1 mouse cellular context compared by ENCODE assay signal in the genomic region with DNA sequence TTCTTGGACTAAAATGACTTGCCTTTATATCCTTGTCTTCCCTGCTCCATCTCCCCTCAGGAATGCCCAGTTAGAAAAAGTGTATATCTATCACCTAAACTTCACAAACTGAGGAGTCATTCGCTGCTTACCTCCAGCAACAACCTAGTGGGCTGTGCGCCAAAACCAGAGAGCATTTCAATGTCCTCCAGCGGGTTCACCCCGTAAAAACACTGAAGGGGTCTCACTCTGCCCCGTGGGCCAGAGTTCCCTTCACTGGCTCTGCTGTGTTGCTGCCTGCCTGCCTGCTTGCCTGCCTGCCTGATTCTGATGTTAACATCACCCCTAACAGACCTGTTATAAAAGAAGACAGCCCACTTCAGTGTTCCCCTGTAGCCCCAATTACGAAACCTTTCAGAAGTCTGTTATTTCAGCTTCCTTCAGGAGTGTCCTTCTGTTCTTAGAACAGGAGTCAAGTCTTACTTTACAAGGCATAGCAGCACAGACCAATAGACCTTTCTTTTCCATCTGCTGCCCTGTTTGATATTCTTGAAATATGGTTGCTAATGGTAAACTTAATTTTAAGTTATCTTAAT.
TF ChIP-seq lines count a peak whose summit lies in the region.

No protein-coding gene starts in this region.

TF ChIP-seq in ES-E14, 5 proteins besides CTCF, POLR2A, EP300 and RAD21 (continued from another document):
- no peak for TF ChIP-seq ZNF384 (IDR thresholded peaks at IDR 0.05; ENCODE audit: low read depth, low read length)
